Mouse (Mus musculus) lung, postnatal 0 days (tissue): ENCODE measurements around the gene Ptpn21.

Experiments
- CTCF ChIP-seq: IDR thresholded peaks from 2 replicates; pipeline ENCODE4 v1.5.1; 2016; ENCODE audit warnings: antibody characterized with exemption, mild to moderate bottlenecking
- EP300 ChIP-seq: IDR thresholded peaks from 2 replicates; pipeline ENCODE4 v1.6.1; 2016; ENCODE audit warnings: antibody characterized with exemption, mild to moderate bottlenecking, control low read depth

- no peak for TF ChIP-seq CTCF
- no peak for TF ChIP-seq EP300
Observed at GRCm38 (mm10) chr12:98747380-98747753, 10.2 kb upstream of the Ptpn21 start.
